Mouse (Mus musculus): ENCODE results near the gene Ear1.
"Not testable (repeated sequence)": the region's sequence is repeated elsewhere in the genome, so short reads cannot be mapped to it uniquely, and the experiment has no call there.

The Ear1 gene

DNA sequence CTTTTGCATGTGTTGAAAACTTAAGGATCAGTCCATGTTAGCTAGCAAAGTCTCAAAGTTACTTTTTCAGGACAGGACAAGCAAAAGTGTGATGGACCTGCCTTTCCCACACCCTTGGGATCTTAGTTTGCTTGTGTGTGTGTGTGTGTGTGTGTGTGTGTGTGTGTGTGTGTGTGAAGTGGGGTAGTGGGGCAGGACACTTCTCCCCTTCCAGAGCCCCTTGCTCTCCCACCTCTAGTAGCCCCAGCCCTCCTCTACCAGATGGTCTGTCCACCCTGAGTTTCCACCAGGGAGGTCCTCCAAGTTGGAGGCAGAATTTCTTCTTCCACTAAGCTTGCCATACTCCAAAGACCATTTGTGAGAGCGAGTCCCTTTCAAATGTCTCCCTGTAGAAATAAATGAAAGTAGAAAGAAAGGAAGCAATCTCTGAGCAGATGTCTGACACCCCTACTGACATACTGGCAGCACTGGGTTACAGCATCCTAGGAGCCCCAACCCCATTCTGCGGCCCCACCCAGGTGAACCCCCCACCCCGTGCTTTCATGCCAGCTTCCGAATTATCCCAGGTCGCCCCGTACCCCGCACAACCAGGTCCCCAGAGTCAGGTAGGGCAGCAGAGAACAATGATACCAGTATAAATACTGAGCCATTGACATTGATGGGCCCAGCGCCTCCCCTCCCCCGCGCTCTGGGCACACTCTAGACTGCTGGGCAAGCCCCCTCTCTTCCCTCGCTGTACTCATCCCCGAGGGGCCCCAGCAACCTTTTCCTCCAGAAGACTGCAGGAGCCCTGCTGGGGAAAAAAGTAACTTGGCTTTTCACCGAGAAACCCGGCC is 79.0 kb downstream of the Ear1 start:
- no peak for DNase-seq

DNA sequence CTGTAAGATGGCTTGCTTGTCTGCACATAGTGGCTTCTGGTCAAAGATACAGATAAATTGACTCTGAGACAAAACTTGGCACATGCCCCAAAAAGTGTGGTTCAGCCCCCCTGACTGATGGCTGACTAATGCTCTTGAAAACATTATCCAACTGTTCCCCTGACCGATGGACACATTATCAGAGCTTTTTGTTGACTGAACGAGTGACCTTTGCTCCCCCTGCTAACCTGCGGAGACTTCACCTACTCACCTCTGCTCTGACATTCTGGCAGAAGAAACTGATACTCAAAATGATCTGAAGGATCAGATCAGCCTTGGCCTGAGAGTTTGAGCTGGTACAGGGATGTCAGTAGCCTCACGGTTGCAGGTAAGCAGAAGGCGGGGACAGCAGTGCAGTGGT is 81.5 kb downstream of the Ear1 start:
- DNase-seq, result not testable (repeated sequence)

GRCm38 (mm10) chr14:43784645-43785044 is 90.7 kb downstream of the Ear1 start, which contains the start of gene Gm8180:
TSS of gene Gm8180 (minus strand) at chr14:43784745.
- not testable (repeated sequence) for DNase-seq
